Mouse (Mus musculus) kidney, adult 2 months (tissue): ENCODE data around the gene Ccdc89. TPM values are rescaled to one million over a fixed set of nuclear protein-coding genes. Genes with fewer than 3 reads are reported as not detected.
A peak's percentile ranks its signal among the peaks of the same experiment; 100 is the strongest.

Experiments used
- DNase-seq: peaks from one replicate; pipeline ENCODE4 v3.0.0; 2021
- H3K27ac ChIP-seq: fragments of 200-500 bp; 2 replicates; pipeline ENCODE4 v1.5.1; 2012; ENCODE audit warnings: low read depth, low read length, control low read depth, inconsistent platforms; ENCODE audit not compliant: insufficient read depth
- H3K27me3 ChIP-seq: fragments of 200-500 bp; replicated peaks from 2 replicates; pipeline ENCODE4 v1.6.1; 2012; ENCODE audit warnings: mild to moderate bottlenecking, moderate library complexity, low read length, inconsistent platforms; ENCODE audit not compliant: control insufficient read depth, insufficient read depth
- H3K36me3 ChIP-seq: fragments of 200-500 bp; 2 replicates; pipeline ENCODE4 v1.6.1; 2012; ENCODE audit warnings: mild to moderate bottlenecking, moderate library complexity, low read length, inconsistent platforms; ENCODE audit not compliant: control insufficient read depth, insufficient read depth
- H3K4me1 ChIP-seq: fragments of 200-500 bp; 2 replicates; pipeline ENCODE4 v1.6.1; 2011; ENCODE audit warnings: low read length; ENCODE audit not compliant: control insufficient read depth, insufficient read depth
- H3K4me3 ChIP-seq: fragments of 200-500 bp; 2 replicates; pipeline ENCODE4 v1.5.1; 2011; ENCODE audit warnings: mild to moderate bottlenecking, low read depth, low read length, control low read depth; ENCODE audit not compliant: insufficient read depth
- CTCF ChIP-seq: fragments of 200-500 bp; conservative IDR thresholded peaks from 2 replicates; pipeline ENCODE4 v1.5.1; 2011; ENCODE audit warnings: low read depth, mild to moderate bottlenecking, control low read depth, low read length, moderate library complexity, mixed read lengths; ENCODE audit not compliant: insufficient read depth, insufficient read length
- POLR2A ChIP-seq: fragments of 200-500 bp; IDR thresholded peaks from one replicate; pipeline ENCODE4 v1.6.1; 2011; ENCODE audit warnings: low read depth, low read length, control low read depth
- WGBS: fragments of 180-500 bp; shearing (Covaris S2); methylation state at CpG from one replicate; pipeline ENCODE4 v1.1.7; 2018; 5-methylcytosine and 5-hydroxymethylcytosine counted together
- polyA plus RNA-seq: library from polyadenylated mRNA; depleted of rRNA; stranded (reverse); fragments of >200 nt; gene quantifications from 2 replicates; pipeline ENCODE4 v1.2.3, GENCODE M21; 2012

Ccdc89 gene
- polyA plus RNA-seq, 1 experiment = 0.13 TPM

DNA sequence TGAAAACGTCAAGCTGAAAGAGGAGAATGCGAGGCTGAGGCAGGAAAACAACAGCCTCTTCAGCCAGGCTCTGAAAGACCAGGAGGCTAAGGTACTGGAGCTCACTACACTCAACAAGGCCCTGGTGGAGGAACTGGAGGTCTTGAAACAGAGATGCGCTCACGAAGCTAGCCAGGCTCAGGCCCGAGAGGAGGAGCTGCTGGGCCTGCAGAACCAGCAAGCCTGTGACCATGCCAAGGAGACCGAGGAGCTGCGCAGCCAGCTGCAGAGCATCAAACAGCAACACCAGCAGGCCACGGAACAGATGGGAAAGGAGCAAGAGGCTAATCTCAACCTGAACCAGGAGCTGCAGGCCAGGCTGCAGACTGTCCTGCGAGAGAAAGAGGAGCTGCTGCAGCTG lies 629 bp downstream of the Ccdc89 start:
- WGBS = 77% methylated on average over 9 of the region's 9 CpGs
- Histone ChIP-seq H3K36me3 (no peaks in the 10 kb centered on the region), H3K27me3 (no peaks in the 10 kb centered on the region), H3K27ac (no peak overlapping the region), H3K4me1 (no peaks in the 10 kb centered on the region), H3K4me3 (no peak overlapping the region)
- no peak for DNase-seq
- no peak for TF ChIP-seq CTCF
- TF ChIP-seq POLR2A = no peak

DNA sequence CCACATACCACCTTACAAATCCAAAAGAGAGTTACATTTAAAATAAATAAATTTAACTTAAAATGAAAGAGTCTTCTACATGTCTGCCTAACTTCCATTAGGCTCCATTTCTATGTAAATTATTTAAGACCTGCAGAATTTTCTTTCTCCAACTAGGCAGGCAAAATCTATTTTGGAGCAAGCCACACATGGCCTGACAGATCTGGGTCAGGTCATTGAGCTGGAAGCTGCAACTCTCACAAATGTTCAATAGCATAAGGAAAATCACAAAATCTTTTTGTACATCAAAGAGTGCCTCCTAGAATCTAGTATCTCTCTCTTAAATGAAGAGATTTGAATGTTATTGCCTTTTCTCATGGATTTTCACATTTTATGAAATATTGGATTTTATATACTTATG lies 5.8 kb downstream of the Ccdc89 start:
- Histone ChIP-seq H3K27ac (no peak overlapping the region), H3K4me1 (no peaks in the 10 kb centered on the region), H3K36me3 (no peaks in the 10 kb centered on the region), H3K4me3 (no peak overlapping the region), H3K27me3 (no peaks in the 10 kb centered on the region)
- no peak for TF ChIP-seq POLR2A
- no peak for TF ChIP-seq CTCF
- DNase-seq = no peak

GRCm38 (mm10) chr7:90440044-90440443 lies 13.7 kb downstream of the Ccdc89 start:
- H3K27me3 ChIP-seq = no peaks in the 10 kb centered on the region
- no peak overlapping the region for H3K27ac ChIP-seq
- no peak for TF ChIP-seq CTCF
- no peak for TF ChIP-seq POLR2A
- 86% methylated on average over 4 of the region's 4 CpGs for WGBS
- H3K4me1 ChIP-seq = peaks cover 7% of the 10 kb centered on the region; the same call in 1 of the 2 replicates
- no peak for DNase-seq
- no peaks in the 10 kb centered on the region for H3K36me3 ChIP-seq
- no peak overlapping the region for H3K4me3 ChIP-seq

- no peak for DNase-seq
- 9% methylated on average over 4 of the region's 4 CpGs for WGBS
- Histone ChIP-seq H3K4me3 (peak overlapping the region; percentile 17; the same call in 1 of the 2 replicates), H3K36me3 (no peaks in the 10 kb centered on the region), H3K27me3 (no peaks in the 10 kb centered on the region), H3K27ac (peak overlapping the region; percentile 64), H3K4me1 (peaks cover 7% of the 10 kb centered on the region; the same call in 1 of the 2 replicates)
- TF ChIP-seq POLR2A (no peak), CTCF (no peak)
Measured at GRCm38 (mm10) chr7:90442070-90442469, 15.7 kb downstream of the Ccdc89 start.

- Histone ChIP-seq H3K27ac (peak within 1 kb of the TSS; percentile 96), H3K4me1 (peaks cover 7% of the 10 kb centered on the region; the same call in 1 of the 2 replicates), H3K36me3 (no peaks in the 10 kb centered on the region), H3K27me3 (no peaks in the 10 kb centered on the region), H3K4me3 (peak within 1 kb of the TSS; percentile 86)
- WGBS = under 1% methylated on average over 54 of the region's 54 CpGs
- TF ChIP-seq POLR2A = peak; percentile 83
- no peak for TF ChIP-seq CTCF
- peak; percentile 99 for DNase-seq
Measured at GRCm38 (mm10) chr7:90442518-90443080, 16.2 kb downstream of the Ccdc89 start, which contains the start of gene Crebzf. Gene Crebzf, plus strand, starts transcription at chr7:90442729.

GRCm38 (mm10) chr7:90443101-90444091 lies 17.0 kb downstream of the Ccdc89 start:
- peak; percentile 23; the same call in 1 of the 2 replicates for TF ChIP-seq CTCF
- no peak for TF ChIP-seq POLR2A
- H3K36me3 ChIP-seq = no peaks in the 10 kb centered on the region
- peak overlapping the region; percentile 96 for H3K27ac ChIP-seq
- H3K27me3 ChIP-seq = no peaks in the 10 kb centered on the region
- peak; percentile 73 for DNase-seq
- peaks cover 7% of the 10 kb centered on the region; the same call in 1 of the 2 replicates for H3K4me1 ChIP-seq
- peak overlapping the region; percentile 86 for H3K4me3 ChIP-seq
- under 1% methylated on average over 123 of the region's 123 CpGs for WGBS

- H3K27ac ChIP-seq = peak overlapping the region; percentile 26; the same call in 1 of the 2 replicates
- H3K36me3 ChIP-seq = no peaks in the 10 kb centered on the region
- H3K4me3 ChIP-seq = peak overlapping the region; percentile 86
- peak; percentile 29 for DNase-seq
- H3K27me3 ChIP-seq = no peaks in the 10 kb centered on the region
- no peak for TF ChIP-seq CTCF
- no peak for TF ChIP-seq POLR2A
- WGBS = 0% methylated on average over 6 of the region's 6 CpGs
- H3K4me1 ChIP-seq = peaks cover 7% of the 10 kb centered on the region; the same call in 1 of the 2 replicates
Measured at GRCm38 (mm10) chr7:90444206-90444605, 17.8 kb downstream of the Ccdc89 start.
